Mouse (Mus musculus) midbrain, embryonic 12.5 days (tissue): Measurements from ENCODE around the gene Pxn. TPM values are rescaled to one million over a fixed set of nuclear protein-coding genes. Genes with fewer than 3 reads are reported as not detected.
"Not testable (repeated sequence)": the region's sequence is repeated elsewhere in the genome, so short reads cannot be mapped to it uniquely, and the experiment has no call there.

Experiments
- ATAC-seq: fragments of 200-750 bp; cut with Nextera tagmentation; 2 replicates; pipeline ENCODE4 v1.8.0; 2017; ENCODE audit warnings: low read depth, moderate TSS enrichment, moderate library complexity; ENCODE audit not compliant: low FRiP score
- H3K27ac ChIP-seq: fragments of 300-500 bp; sonication (generic); replicated peaks from 2 replicates; pipeline ENCODE4 v1.5.1; 2016; ENCODE audit warnings: mild to moderate bottlenecking
- H3K27me3 ChIP-seq: fragments of 300-500 bp; sonication (generic); 2 replicates; pipeline ENCODE4 v1.6.1; 2016; ENCODE audit warnings: mild to moderate bottlenecking
- H3K36me3 ChIP-seq: fragments of 300-500 bp; sonication (generic); 2 replicates; pipeline ENCODE4 v1.6.1; 2016
- H3K4me1 ChIP-seq: fragments of 300-500 bp; sonication (generic); 2 replicates; pipeline ENCODE4 v1.6.1; 2016
- H3K4me2 ChIP-seq: fragments of 300-500 bp; sonication (generic); replicated peaks from 2 replicates; pipeline ENCODE4 v1.6.1; 2016; ENCODE audit warnings: mild to moderate bottlenecking, moderate library complexity
- H3K4me3 ChIP-seq: fragments of 300-500 bp; sonication (generic); 2 replicates; pipeline ENCODE4 v1.5.1; 2016; ENCODE audit warnings: mild to moderate bottlenecking
- H3K9ac ChIP-seq: fragments of 300-500 bp; sonication (generic); replicated peaks from 2 replicates; pipeline ENCODE4 v1.6.1; 2016; ENCODE audit warnings: mild to moderate bottlenecking, moderate library complexity
- H3K9me3 ChIP-seq: fragments of 300-500 bp; sonication (generic); 2 replicates; pipeline ENCODE4 v1.6.1; 2016; ENCODE audit warnings: mild to moderate bottlenecking
- WGBS: fragments of 180-500 bp; shearing (Covaris S2); methylation state at CpG from one replicate; pipeline ENCODE4 v1.1.7; 2016; 5-methylcytosine and 5-hydroxymethylcytosine counted together
- polyA plus RNA-seq: library from polyadenylated mRNA; unstranded; fragments of >200 nt; fragmentation: Nextera tagmentation; extraction: Ambion mirVana; gene quantifications from 2 replicates; pipeline ENCODE4 v1.2.1, GENCODE M21; 2016

Gene Pxn
- polyA plus RNA-seq, 1 experiment from 2014 or later, result 27.2 TPM

DNA sequence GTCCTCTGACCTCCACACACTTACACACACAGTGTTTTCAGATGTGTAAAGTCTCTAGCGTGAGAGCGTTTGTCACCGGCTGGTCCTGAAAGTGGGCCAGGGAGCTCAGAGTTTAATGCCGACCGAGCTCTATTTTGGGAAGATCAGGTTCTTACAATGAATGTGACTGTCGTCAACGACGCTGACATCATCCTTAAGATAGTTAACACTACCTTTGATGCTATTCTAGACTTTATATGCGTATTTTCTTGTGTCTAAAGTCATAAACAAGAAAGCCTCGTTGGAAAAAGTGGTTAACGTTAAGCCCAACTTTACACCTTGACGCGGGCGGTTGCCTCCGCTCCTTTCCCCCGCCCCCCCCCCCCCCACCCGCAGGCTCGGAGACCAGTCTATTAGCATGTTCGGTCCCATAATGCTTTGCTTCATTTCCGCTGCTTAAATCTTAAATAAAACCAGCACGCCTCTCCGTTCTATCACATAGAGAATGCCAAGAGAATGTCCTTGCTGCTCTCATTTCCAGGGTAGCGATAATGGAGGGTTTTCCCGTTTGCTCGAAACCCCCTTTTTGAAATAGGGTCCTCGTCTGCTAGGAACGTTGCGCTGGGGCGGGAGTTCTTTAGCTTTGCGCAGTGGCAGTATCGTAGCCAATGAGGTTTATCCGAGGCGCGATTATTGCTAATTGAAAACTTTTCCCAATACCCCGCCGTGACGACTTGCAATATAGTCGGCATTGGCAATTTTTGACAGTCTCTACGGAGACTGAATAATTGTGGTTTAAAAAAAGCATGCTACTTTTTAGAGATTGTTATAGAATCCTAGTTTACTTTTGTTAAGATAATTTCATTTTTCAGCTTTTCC lies 17.4 kb upstream of the Pxn start:
- peak overlapping the region; percentile 36 for H3K4me3 ChIP-seq
- ATAC-seq, result peak; percentile 62
- H3K27me3 ChIP-seq, result peaks cover 9% of the 10 kb centered on the region
- H3K4me2 ChIP-seq, result peak overlapping the region; percentile 56
- H3K27ac ChIP-seq, result peak overlapping the region; percentile 100
- H3K9me3 ChIP-seq, result no peaks in the 10 kb centered on the region
- peaks cover 26% of the 10 kb centered on the region for H3K4me1 ChIP-seq
- H3K9ac ChIP-seq, result peak overlapping the region; percentile 69
- H3K36me3 ChIP-seq, result no peaks in the 10 kb centered on the region
- under 1% methylated on average over 39 of the region's 39 CpGs for WGBS

- Histone ChIP-seq H3K4me2 (peak overlapping the region; percentile 56), H3K36me3 (no peaks in the 10 kb centered on the region), H3K27me3 (peaks cover 9% of the 10 kb centered on the region), H3K4me3 (peak overlapping the region; percentile 31), H3K9me3 (no peaks in the 10 kb centered on the region), H3K27ac (peak overlapping the region; percentile 100), H3K9ac (peak overlapping the region; percentile 69), H3K4me1 (peaks cover 22% of the 10 kb centered on the region)
- peak; percentile 84 for ATAC-seq
- WGBS, result under 1% methylated on average over 50 of the region's 50 CpGs
Measured at GRCm38 (mm10) chr5:115489699-115490637, 16.5 kb upstream of the Pxn start.

DNA sequence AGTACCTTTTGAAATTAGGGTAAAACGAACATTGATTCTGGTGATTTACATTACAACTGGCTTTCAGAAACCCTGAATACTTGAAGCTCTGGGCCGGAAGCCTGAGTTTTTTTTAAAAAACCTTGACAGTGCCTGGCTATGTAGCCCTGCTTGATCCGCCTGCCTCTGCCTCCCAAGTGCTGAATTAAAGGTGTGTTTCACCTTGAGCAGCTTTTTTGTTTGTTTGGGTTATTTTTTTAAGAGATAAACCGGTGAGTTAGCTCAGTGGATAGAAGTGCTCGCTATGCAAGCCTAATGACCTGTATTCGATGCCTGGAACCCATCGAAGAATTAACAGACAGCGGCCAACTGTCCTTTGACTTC lies 15.9 kb upstream of the Pxn start:
- WGBS, result 11% methylated on average over 8 of the region's 8 CpGs
- peaks cover 22% of the 10 kb centered on the region for H3K4me1 ChIP-seq
- peak overlapping the region; percentile 29; the same call in 1 of the 2 replicates for H3K4me2 ChIP-seq
- H3K9ac ChIP-seq, result no peak overlapping the region
- H3K4me3 ChIP-seq, result no peak overlapping the region
- H3K27ac ChIP-seq, result peak overlapping the region; percentile 64; the same call in 1 of the 2 replicates
- no peaks in the 10 kb centered on the region for H3K9me3 ChIP-seq
- H3K27me3 ChIP-seq, result peaks cover 9% of the 10 kb centered on the region
- no peaks in the 10 kb centered on the region for H3K36me3 ChIP-seq
- ATAC-seq, result no peak

DNA sequence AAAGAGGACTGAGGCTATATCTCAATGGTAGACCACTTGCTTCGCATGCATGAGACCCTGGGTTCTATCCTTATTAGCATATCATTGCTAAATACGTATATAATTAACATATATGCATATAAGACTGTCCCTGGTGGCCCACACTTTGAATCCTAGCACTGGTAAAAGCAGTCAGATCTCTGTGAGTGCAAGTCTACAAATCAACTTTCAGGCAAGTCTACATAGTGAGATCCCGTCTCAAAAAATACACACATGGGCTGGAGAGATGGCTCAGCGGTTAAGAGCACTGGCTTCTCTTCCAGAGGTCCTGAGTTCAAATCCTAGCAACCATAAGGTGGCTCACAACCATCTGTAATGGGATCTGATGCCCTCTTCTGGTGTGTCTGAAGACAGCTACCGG lies 15.4 kb upstream of the Pxn start:
- 37% methylated on average over 5 of the region's 5 CpGs for WGBS
- H3K4me2 ChIP-seq, result peak overlapping the region; percentile 29; the same call in 1 of the 2 replicates
- no peaks in the 10 kb centered on the region for H3K36me3 ChIP-seq
- H3K9me3 ChIP-seq, result no peaks in the 10 kb centered on the region
- H3K9ac ChIP-seq, result no peak overlapping the region
- ATAC-seq, result no peak
- H3K4me3 ChIP-seq, result no peak overlapping the region
- peaks cover 22% of the 10 kb centered on the region for H3K4me1 ChIP-seq
- no peak overlapping the region for H3K27ac ChIP-seq
- H3K27me3 ChIP-seq, result peaks cover 9% of the 10 kb centered on the region

- H3K27ac ChIP-seq, result no peak overlapping the region; the same call in 1 of the 2 replicates
- whole genome bisulfite sequencing, result 4% methylated on average over 28 of the region's 28 CpGs
Measured at GRCm38 (mm10) chr5:115491771-115492322, 14.6 kb upstream of the Pxn start.

DNA sequence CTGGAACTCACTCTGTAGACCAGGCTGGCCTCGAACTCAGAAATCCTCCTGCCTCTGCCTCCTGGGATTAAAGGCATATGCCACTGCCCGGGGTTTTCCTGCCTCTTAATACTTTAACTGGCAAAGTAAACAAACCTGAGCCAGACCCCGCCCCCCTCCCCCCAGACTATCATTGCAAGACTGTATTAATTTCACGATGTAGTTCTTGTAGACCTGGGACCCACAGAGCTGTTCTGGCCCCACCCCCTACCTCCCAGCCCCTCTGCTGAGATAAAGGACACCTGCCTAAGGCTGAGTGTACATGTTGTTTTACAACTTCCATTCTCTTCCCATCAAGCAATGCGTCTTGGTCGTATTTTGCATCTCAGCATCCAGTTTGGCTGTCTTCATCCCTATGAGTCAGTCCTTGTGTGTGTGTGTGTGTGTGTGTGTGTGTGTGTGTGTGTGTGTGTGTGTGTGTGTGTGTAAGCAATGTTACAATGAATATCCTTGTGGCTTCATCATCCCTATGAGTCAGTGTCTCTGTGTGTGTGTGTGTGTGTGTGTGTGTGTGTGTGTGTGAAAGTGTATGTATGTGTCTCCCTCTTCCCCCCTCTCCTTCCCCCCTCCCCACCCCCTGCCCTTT lies 13.7 kb upstream of the Pxn start:
- Histone ChIP-seq H3K4me3 (no peak overlapping the region), H3K27ac (no peak overlapping the region), H3K27me3 (peaks cover 3% of the 10 kb centered on the region), H3K9ac (no peak overlapping the region), H3K9me3 (no peaks in the 10 kb centered on the region), H3K4me2 (no peak overlapping the region), H3K4me1 (peaks cover 22% of the 10 kb centered on the region), H3K36me3 (no peaks in the 10 kb centered on the region)
- no peak for ATAC-seq
- WGBS, result 81% methylated on average over 6 of the region's 6 CpGs

More at GRCm38 (mm10) chr5:115491771-115492322, 14.6 kb upstream of the Pxn start:
- H3K27me3 ChIP-seq, result peaks cover 7% of the 10 kb centered on the region
- peak overlapping the region; percentile 47; the same call in 1 of the 2 replicates for H3K9ac ChIP-seq
- H3K4me3 ChIP-seq, result 0 out of 2 replicates have a peak overlapping the region, but pooled peaks have one; percentile 9
- H3K4me2 ChIP-seq, result peak overlapping the region; percentile 49
- no peak for ATAC-seq
- no peaks in the 10 kb centered on the region for H3K36me3 ChIP-seq
- H3K9me3 ChIP-seq, result no peaks in the 10 kb centered on the region
- peaks cover 22% of the 10 kb centered on the region for H3K4me1 ChIP-seq

GRCm38 (mm10) chr5:115493441-115493840 lies 13.0 kb upstream of the Pxn start:
- no peaks in the 10 kb centered on the region for H3K36me3 ChIP-seq
- H3K4me2 ChIP-seq, result no peak overlapping the region
- 72% methylated on average over 5 of the region's 5 CpGs for WGBS
- H3K9ac ChIP-seq, result no peak overlapping the region
- ATAC-seq, result no peak
- H3K4me1 ChIP-seq, result peaks cover 21% of the 10 kb centered on the region
- H3K27me3 ChIP-seq, result peaks cover 3% of the 10 kb centered on the region
- no peaks in the 10 kb centered on the region for H3K9me3 ChIP-seq
- no peak overlapping the region for H3K27ac ChIP-seq
- no peak overlapping the region for H3K4me3 ChIP-seq

GRCm38 (mm10) chr5:115495618-115496017 lies 10.9 kb upstream of the Pxn start:
- H3K9ac ChIP-seq, H3K36me3 ChIP-seq, H3K9me3 ChIP-seq, H3K4me3 ChIP-seq, ATAC-seq, H3K4me2 ChIP-seq, H3K27ac ChIP-seq, H3K27me3 ChIP-seq: not testable (repeated sequence)
- WGBS, result 72% methylated on average over 3 of the region's 3 CpGs
- peaks cover 15% of the 10 kb centered on the region for H3K4me1 ChIP-seq

GRCm38 (mm10) chr5:115497033-115497432 lies 9.4 kb upstream of the Pxn start:
- H3K4me3 ChIP-seq, result no peak overlapping the region
- H3K36me3 ChIP-seq, result no peaks in the 10 kb centered on the region
- peaks cover 3% of the 10 kb centered on the region for H3K4me1 ChIP-seq
- no peak overlapping the region for H3K9ac ChIP-seq
- H3K27ac ChIP-seq, result no peak overlapping the region
- no peaks in the 10 kb centered on the region; the same call in 1 of the 2 replicates for H3K27me3 ChIP-seq
- 79% methylated on average over 7 of the region's 7 CpGs for WGBS
- ATAC-seq, result no peak
- H3K9me3 ChIP-seq, result no peaks in the 10 kb centered on the region
- no peak overlapping the region for H3K4me2 ChIP-seq

GRCm38 (mm10) chr5:115498307-115499240 lies 7.9 kb upstream of the Pxn start:
- H3K27me3 ChIP-seq, result no peaks in the 10 kb centered on the region
- no peak overlapping the region for H3K4me3 ChIP-seq
- no peaks in the 10 kb centered on the region for H3K9me3 ChIP-seq
- H3K27ac ChIP-seq, result no peak overlapping the region
- H3K9ac ChIP-seq, result no peak overlapping the region
- no peaks in the 10 kb centered on the region for H3K4me1 ChIP-seq
- no peak for ATAC-seq
- WGBS, result 63% methylated on average over 9 of the region's 9 CpGs
- H3K36me3 ChIP-seq, result no peaks in the 10 kb centered on the region
- H3K4me2 ChIP-seq, result no peak overlapping the region
